Mouse (Mus musculus) testis, adult 2 months (tissue): ENCODE data around the gene Cnbd2.

ENCODE experiments used
- CTCF ChIP-seq: fragments of 200-500 bp; IDR thresholded peaks from 2 replicates; pipeline ENCODE4 v1.5.1; 2012; ENCODE audit warnings: low read depth, mild to moderate bottlenecking, inconsistent platforms, low read length, moderate library complexity; ENCODE audit not compliant: control insufficient read depth, insufficient read depth, insufficient replicate concordance
- POLR2A ChIP-seq: fragments of 200-500 bp; IDR thresholded peaks from 2 replicates; pipeline ENCODE4 v1.6.1; 2012; ENCODE audit warnings: low read depth, mild to moderate bottlenecking, inconsistent platforms, low read length, moderate library complexity; ENCODE audit not compliant: control insufficient read depth

GRCm38 (mm10) chr2:156321538-156321937 lies 9.4 kb downstream of the Cnbd2 start:
- TF ChIP-seq POLR2A (no peak), CTCF (no peak)
